Mouse (Mus musculus) midbrain, embryonic 13.5 days (tissue): ENCODE results near the gene Nprl3. TPM values are rescaled to one million over a fixed set of nuclear protein-coding genes. Genes with fewer than 3 reads are reported as not detected.
A peak's percentile ranks its signal among the peaks of the same experiment; 100 is the strongest.

Experiments used
- ATAC-seq: fragments of 200-750 bp; cut with Nextera tagmentation; 2 replicates; pipeline ENCODE4 v1.8.0; 2017; ENCODE audit warnings: mild to moderate bottlenecking, moderate TSS enrichment, moderate library complexity
- H3K27ac ChIP-seq: fragments of 300-500 bp; sonication (generic); 2 replicates; pipeline ENCODE4 v1.5.1; 2015; ENCODE audit warnings: inconsistent platforms, mild to moderate bottlenecking, moderate library complexity
- H3K27me3 ChIP-seq: fragments of 300-500 bp; sonication (generic); 2 replicates; pipeline ENCODE4 v1.6.1; 2015; ENCODE audit warnings: mild to moderate bottlenecking, inconsistent platforms
- H3K36me3 ChIP-seq: fragments of 300-500 bp; sonication (generic); 2 replicates; pipeline ENCODE4 v1.6.1; 2015; ENCODE audit warnings: mild to moderate bottlenecking, inconsistent platforms
- H3K4me1 ChIP-seq: fragments of 300-500 bp; sonication (generic); replicated peaks from 2 replicates; pipeline ENCODE4 v1.6.1; 2015; ENCODE audit warnings: inconsistent platforms
- H3K4me2 ChIP-seq: fragments of 300-500 bp; sonication (generic); replicated peaks from 2 replicates; pipeline ENCODE4 v1.6.1; 2015; ENCODE audit warnings: moderate library complexity, mild to moderate bottlenecking, inconsistent platforms
- H3K4me3 ChIP-seq: fragments of 300-500 bp; sonication (generic); replicated peaks from 2 replicates; pipeline ENCODE4 v1.5.1; 2015; ENCODE audit warnings: mild to moderate bottlenecking, inconsistent platforms
- H3K9ac ChIP-seq: fragments of 300-500 bp; sonication (generic); replicated peaks from 2 replicates; pipeline ENCODE4 v1.6.1; 2015; ENCODE audit warnings: mild to moderate bottlenecking, inconsistent platforms
- H3K9me3 ChIP-seq: fragments of 300-500 bp; sonication (generic); 2 replicates; pipeline ENCODE4 v1.6.1; 2016; ENCODE audit warnings: mild to moderate bottlenecking, inconsistent platforms
- WGBS: fragments of 180-500 bp; shearing (Covaris S2); methylation state at CpG from one replicate; pipeline ENCODE4 v1.1.7; 2015; 5-methylcytosine and 5-hydroxymethylcytosine counted together
- polyA plus RNA-seq: library from polyadenylated mRNA; unstranded; fragments of >200 nt; fragmentation: Nextera tagmentation; extraction: Ambion mirVana; gene quantifications from 2 replicates; pipeline ENCODE4 v1.2.1, GENCODE M21; 2015

The Nprl3 gene
- polyA plus RNA-seq, 1 experiment from 2014 or later, result 46.5 TPM

GRCm38 (mm10) chr11:32281416-32282144 is 14.1 kb upstream of the Nprl3 start:
- no peak overlapping the region for H3K27ac ChIP-seq
- no peaks in the 10 kb centered on the region for H3K4me1 ChIP-seq
- ATAC-seq, result no peak
- no peak overlapping the region for H3K4me2 ChIP-seq
- WGBS, result 51% methylated on average over 1 of the region's 1 CpGs
- H3K36me3 ChIP-seq, result no peaks in the 10 kb centered on the region
- H3K9ac ChIP-seq, result no peak overlapping the region
- no peaks in the 10 kb centered on the region for H3K9me3 ChIP-seq
- H3K4me3 ChIP-seq, result no peak overlapping the region
- H3K27me3 ChIP-seq, result peaks cover 12% of the 10 kb centered on the region; the same call in 1 of the 2 replicates

- 76% methylated on average over 2 of the region's 2 CpGs for WGBS
- H3K4me1 ChIP-seq, result no peaks in the 10 kb centered on the region
- H3K9ac ChIP-seq, result no peak overlapping the region
- H3K9me3 ChIP-seq, result no peaks in the 10 kb centered on the region
- peaks cover 12% of the 10 kb centered on the region; the same call in 1 of the 2 replicates for H3K27me3 ChIP-seq
- ATAC-seq, result no peak
- no peak overlapping the region for H3K4me3 ChIP-seq
- no peaks in the 10 kb centered on the region for H3K36me3 ChIP-seq
- no peak overlapping the region for H3K4me2 ChIP-seq
- H3K27ac ChIP-seq, result no peak overlapping the region
Observed at GRCm38 (mm10) chr11:32280646-32281045, 13.1 kb upstream of the Nprl3 start.

GRCm38 (mm10) chr11:32278458-32278957 is 11.0 kb upstream of the Nprl3 start:
- H3K27me3 ChIP-seq, result peaks cover 12% of the 10 kb centered on the region; the same call in 1 of the 2 replicates
- no peak overlapping the region for H3K4me3 ChIP-seq
- ATAC-seq, result no peak
- no peak overlapping the region for H3K4me2 ChIP-seq
- no peaks in the 10 kb centered on the region for H3K4me1 ChIP-seq
- H3K9ac ChIP-seq, result no peak overlapping the region
- 86% methylated on average over 12 of the region's 12 CpGs for WGBS
- H3K27ac ChIP-seq, result no peak overlapping the region
- no peaks in the 10 kb centered on the region for H3K36me3 ChIP-seq
- no peaks in the 10 kb centered on the region for H3K9me3 ChIP-seq

- WGBS, result 75% methylated on average over 21 of the region's 21 CpGs
- Histone ChIP-seq H3K27ac (no peak overlapping the region), H3K9me3 (no peaks in the 10 kb centered on the region), H3K27me3 (peaks cover 12% of the 10 kb centered on the region; the same call in 1 of the 2 replicates), H3K9ac (no peak overlapping the region), H3K36me3 (no peaks in the 10 kb centered on the region), H3K4me2 (no peak overlapping the region), H3K4me1 (no peaks in the 10 kb centered on the region), H3K4me3 (no peak overlapping the region)
- no peak for ATAC-seq
Observed at GRCm38 (mm10) chr11:32277736-32278457, 10.4 kb upstream of the Nprl3 start.

GRCm38 (mm10) chr11:32276347-32276746 is 8.8 kb upstream of the Nprl3 start, which contains the start of gene Hba-x:
Gene Hba-x, plus strand, starts transcription at chr11:32276400.
- peaks cover 18% of the 10 kb centered on the region; the same call in 1 of the 2 replicates for H3K27me3 ChIP-seq
- H3K9me3 ChIP-seq, result no peaks in the 10 kb centered on the region
- no peaks in the 10 kb centered on the region for H3K4me1 ChIP-seq
- H3K9ac ChIP-seq, result no peak within 1 kb of the TSS
- ATAC-seq, result no peak
- no peak within 1 kb of the TSS for H3K4me2 ChIP-seq
- H3K36me3 ChIP-seq, result no peaks in the 10 kb centered on the region
- WGBS, result 82% methylated on average over 3 of the region's 3 CpGs
- no peak within 1 kb of the TSS for H3K4me3 ChIP-seq
- no peak within 1 kb of the TSS for H3K27ac ChIP-seq

- Histone ChIP-seq H3K4me1 (peaks cover 11% of the 10 kb centered on the region), H3K27ac (no peak overlapping the region), H3K9me3 (no peaks in the 10 kb centered on the region), H3K27me3 (peaks cover 17% of the 10 kb centered on the region; the same call in 1 of the 2 replicates), H3K4me3 (no peak overlapping the region), H3K9ac (no peak overlapping the region), H3K36me3 (no peaks in the 10 kb centered on the region), H3K4me2 (no peak overlapping the region)
- ATAC-seq, result no peak
- 54% methylated on average over 4 of the region's 4 CpGs for WGBS
Observed at GRCm38 (mm10) chr11:32271178-32271577, 3.7 kb upstream of the Nprl3 start.

- WGBS, result 88% methylated on average over 5 of the region's 5 CpGs
Observed at GRCm38 (mm10) chr11:32268952-32269351, 1.4 kb upstream of the Nprl3 start.

GRCm38 (mm10) chr11:32267964-32268363 is 457 bp upstream of the Nprl3 start:
- Histone ChIP-seq H3K9ac (peak overlapping the region; percentile 92), H3K36me3 (no peaks in the 10 kb centered on the region), H3K4me1 (peaks cover 19% of the 10 kb centered on the region), H3K4me3 (peak overlapping the region; percentile 77), H3K27me3 (peaks cover 17% of the 10 kb centered on the region; the same call in 1 of the 2 replicates), H3K9me3 (no peaks in the 10 kb centered on the region), H3K4me2 (peak overlapping the region; percentile 64), H3K27ac (peak overlapping the region; percentile 97; the same call in 1 of the 2 replicates)
- peak; percentile 50 for ATAC-seq
- WGBS, result 27% methylated on average over 5 of the region's 5 CpGs

More at GRCm38 (mm10) chr11:32268952-32269351, 1.4 kb upstream of the Nprl3 start:
- Histone ChIP-seq H3K4me3 (no peak overlapping the region), H3K27me3 (peaks cover 17% of the 10 kb centered on the region; the same call in 1 of the 2 replicates), H3K36me3 (no peaks in the 10 kb centered on the region), H3K4me2 (no peak overlapping the region), H3K9ac (no peak overlapping the region), H3K9me3 (no peaks in the 10 kb centered on the region), H3K4me1 (peaks cover 19% of the 10 kb centered on the region), H3K27ac (no peak overlapping the region)
- no peak for ATAC-seq

- Histone ChIP-seq H3K36me3 (peaks cover 8% of the 10 kb centered on the region; the same call in 1 of the 2 replicates), H3K4me1 (peaks cover 19% of the 10 kb centered on the region), H3K4me2 (peak overlapping the region; percentile 64), H3K4me3 (peak overlapping the region; percentile 77), H3K27me3 (peaks cover 15% of the 10 kb centered on the region; the same call in 1 of the 2 replicates), H3K9ac (peak overlapping the region; percentile 92), H3K27ac (peak overlapping the region; percentile 97), H3K9me3 (no peaks in the 10 kb centered on the region)
- 30% methylated on average over 6 of the region's 6 CpGs for WGBS
- no peak; the same call in 1 of the 2 replicates for ATAC-seq
Observed at GRCm38 (mm10) chr11:32266776-32267175, 731 bp downstream of the Nprl3 start.

- ATAC-seq, result no peak
- Histone ChIP-seq H3K36me3 (peaks cover 8% of the 10 kb centered on the region; the same call in 1 of the 2 replicates), H3K9me3 (no peaks in the 10 kb centered on the region), H3K27ac (no peak overlapping the region), H3K4me1 (peaks cover 19% of the 10 kb centered on the region), H3K4me3 (no peak overlapping the region), H3K9ac (no peak overlapping the region), H3K27me3 (peaks cover 10% of the 10 kb centered on the region; the same call in 1 of the 2 replicates), H3K4me2 (no peak overlapping the region)
- 94% methylated on average over 6 of the region's 6 CpGs for WGBS
Observed at GRCm38 (mm10) chr11:32266194-32266593, 1.3 kb downstream of the Nprl3 start.

- 94% methylated on average over 3 of the region's 3 CpGs for WGBS
- Histone ChIP-seq H3K4me2 (no peak overlapping the region), H3K36me3 (peaks cover 14% of the 10 kb centered on the region), H3K4me1 (peaks cover 19% of the 10 kb centered on the region), H3K27ac (no peak overlapping the region), H3K27me3 (peaks cover 9% of the 10 kb centered on the region; the same call in 1 of the 2 replicates), H3K4me3 (no peak overlapping the region), H3K9ac (no peak overlapping the region), H3K9me3 (no peaks in the 10 kb centered on the region)
- ATAC-seq, result no peak
Observed at GRCm38 (mm10) chr11:32265117-32265738, 2.3 kb downstream of the Nprl3 start.
